Mouse (Mus musculus) embryo, embryonic 11.5 days (tissue): ENCODE data around the gene Slc23a4.

Source experiments
- DNase-seq: peaks from one replicate; pipeline ENCODE4 v3.0.0-alpha.2; 2012; ENCODE audit warnings: low read depth, low spot score

Slc23a4 gene

DNA sequence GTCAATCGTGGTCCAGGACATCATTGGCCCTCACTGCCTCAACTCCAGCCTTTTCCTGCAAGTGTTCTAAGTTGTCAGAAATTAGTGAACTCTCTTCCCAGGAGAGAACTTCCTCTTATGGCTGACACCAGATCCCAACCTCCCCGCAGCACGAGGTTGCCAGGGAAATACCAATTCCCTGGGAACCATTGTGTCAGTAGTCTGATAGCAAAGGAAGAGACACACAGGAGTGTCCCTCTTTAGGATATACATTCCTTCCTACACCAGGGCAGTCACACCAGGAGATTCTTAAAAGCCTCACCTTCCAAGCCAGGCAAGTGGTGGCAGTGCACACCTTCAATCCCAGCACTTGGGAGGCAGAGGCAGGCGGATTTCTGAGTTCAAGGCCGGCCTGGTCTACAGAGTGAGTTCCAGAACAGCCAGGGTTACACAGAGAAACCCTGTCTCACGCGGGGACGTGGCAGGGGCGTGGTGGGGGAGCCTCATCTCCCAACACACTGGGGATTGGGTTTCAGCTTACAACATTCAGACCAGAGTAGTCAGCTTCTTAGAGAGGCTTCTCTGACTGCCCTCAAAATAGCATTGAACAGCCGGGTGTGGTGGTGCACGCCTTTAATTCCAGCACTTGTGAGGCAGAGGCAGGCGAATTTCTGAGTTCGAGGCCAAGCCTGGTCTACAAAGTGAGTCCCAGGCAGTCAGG lies 74.7 kb downstream of the Slc23a4 start:
- DNase-seq = no peak

DNA sequence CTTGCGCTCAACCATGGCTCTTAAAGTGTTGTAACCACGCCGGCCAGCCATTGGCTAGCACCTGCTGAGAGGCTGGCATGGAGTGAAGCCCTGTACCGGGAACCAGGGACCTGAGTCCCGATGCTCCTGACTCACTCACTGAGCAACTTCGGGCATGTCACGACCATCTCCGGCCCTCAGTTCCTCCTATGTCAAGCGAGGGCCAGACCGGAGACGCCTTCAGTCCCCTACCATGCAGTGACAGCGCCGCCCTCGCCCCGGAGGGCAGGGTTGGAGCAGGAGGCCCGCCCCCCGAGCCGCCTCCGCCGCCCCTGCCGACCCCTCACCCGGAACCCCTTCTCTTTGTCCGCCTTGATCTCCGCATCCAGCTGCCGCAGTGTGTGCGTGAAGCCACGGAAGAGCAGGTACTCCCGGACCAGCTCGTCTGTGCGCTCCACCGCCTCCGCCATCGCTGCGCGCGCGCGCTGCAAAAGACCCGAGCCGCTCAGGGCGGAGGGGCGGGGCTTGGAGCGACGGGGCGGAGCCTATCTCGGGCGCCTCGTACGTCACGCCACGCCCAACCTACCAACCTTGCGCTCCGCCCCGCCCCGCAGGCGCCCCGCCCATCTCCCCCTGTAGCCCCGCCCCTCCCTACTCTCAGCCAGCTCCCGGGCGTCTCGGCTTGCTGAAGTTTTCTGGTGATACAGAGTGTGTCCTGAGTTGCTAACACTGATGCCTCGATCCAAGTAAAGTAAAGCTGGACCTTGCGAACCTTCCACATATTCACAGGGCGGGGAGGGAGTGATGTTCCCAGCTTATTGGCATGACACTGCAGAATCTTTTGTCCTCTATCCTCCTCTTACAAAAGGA lies 77.6 kb downstream of the Slc23a4 start, which contains the start of gene Wdr91:
TSS of gene Wdr91 (minus strand) at position 506 of the 849 bp plus-strand sequence.
- peak; percentile 90 for DNase-seq

DNA sequence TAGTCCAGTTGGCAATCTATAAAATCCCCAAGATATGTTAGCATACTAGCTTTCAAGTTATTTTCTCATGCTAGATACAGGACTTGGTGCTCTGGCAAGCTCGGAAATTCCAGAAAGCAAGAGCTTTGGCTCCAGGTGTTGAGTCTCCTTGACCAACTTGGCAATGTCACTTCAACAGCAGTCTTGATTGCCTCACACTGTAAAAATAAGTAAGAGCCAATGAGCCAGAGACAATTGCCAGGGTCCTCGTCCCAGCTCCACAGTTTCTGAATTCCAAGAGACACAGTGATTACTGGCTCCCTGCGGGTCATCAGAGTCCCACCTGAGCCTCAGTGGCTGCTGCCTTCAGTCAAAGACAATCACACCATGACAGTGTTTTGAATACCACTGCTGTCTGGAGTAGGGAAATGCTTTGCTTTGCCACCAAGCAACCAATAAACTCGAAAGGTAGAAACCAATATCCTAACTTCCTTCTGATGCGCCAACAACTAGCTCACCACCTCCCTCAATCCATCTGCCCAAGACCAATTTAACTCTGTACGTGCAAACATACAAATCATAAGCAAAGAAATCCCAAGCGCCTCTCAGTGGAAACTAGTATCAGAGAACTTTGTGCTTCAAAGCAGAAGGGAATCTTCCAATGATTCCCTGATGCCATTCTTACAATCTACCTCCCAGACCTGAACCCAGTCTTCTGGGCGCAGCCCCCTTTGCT lies 78.4 kb downstream of the Slc23a4 start:
- no peak for DNase-seq

DNA sequence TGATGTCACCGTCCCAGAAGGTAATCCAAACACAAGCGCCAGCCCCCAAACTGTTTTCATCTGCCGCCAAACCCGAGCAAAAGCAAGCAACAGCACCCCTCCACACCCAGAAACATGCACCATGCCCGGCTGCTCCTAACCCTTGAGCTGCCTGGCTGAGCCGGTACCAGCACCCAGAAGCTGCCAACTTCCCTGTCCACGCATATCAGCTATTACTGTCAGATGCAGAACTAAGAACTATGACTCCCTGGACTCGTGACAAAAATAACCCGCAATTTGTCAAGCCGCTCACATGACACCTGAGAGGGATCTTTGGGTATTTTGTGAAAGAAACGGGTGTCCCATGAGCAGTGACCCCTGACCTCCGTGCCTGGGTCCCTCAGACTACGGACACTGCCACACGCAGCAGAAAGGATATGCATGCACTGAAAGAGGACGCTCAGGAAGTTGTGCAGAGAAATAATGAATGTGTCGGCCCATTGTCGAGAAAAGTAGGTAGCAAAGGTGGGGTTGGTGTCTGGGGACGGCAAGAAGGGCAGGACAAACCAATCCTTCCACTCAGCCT lies 80.4 kb downstream of the Slc23a4 start:
- no peak for DNase-seq

DNA sequence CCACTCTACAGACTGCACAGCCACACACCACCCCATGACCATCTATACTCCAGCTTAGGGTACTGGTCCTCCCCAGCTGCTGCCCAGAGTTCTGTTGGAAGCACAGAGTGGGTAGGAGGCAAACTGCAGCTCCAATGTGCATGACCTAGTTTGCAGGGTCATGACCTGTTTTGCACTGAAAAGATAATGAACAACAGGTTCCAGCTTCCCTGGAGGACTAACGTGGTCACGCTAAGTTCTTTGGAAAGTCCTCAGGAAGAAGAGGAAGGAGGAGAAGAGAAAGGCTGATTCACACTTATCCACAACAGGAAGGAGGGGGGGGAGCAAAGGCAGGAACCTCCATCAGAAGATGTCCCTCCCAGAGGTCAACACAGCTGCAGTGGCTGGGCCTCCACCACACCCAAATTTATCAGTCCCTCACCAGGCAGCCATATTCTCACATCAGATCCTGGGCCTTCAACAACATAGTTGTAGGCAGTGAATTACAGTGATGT lies 81.0 kb downstream of the Slc23a4 start:
- no peak for DNase-seq

DNA sequence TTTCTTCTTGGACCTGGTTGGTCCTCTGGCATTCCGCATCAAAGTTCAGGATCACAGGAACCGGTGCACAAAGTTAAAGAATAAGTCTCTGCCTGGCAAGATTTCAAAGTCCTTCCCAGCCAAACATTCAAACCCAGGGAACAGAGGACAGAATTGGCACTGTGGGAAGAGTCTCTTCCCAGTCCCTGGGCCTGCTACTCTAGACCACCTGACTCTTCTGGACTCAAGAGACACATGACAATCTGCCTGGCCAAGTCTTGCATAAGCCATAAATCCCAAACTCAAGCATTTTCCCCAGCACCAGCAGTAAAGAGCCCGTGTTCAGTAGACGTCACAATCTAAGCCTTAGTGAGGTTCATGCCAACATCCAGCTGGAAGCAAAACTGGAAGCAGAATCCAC lies 81.5 kb downstream of the Slc23a4 start:
- no peak for DNase-seq

DNA sequence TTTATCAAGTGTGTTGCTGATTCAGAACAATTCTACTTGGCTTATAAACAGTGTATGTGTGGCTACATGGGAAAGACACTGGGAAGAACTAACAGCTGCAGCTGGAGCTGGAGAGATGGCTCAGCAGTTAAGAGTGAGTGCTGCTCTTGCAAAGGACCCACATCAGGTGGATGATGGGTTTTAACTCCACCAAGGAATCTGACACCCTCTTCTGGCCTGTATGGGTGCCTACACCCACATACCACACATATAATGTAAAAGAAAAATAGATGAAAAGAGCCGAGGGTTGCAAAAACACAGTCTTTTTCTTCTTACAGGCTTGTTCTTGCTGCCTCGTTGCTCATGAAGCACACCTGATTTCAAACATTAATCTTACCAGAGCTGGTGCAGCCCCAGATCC lies 82.1 kb downstream of the Slc23a4 start:
- no peak for DNase-seq

DNA sequence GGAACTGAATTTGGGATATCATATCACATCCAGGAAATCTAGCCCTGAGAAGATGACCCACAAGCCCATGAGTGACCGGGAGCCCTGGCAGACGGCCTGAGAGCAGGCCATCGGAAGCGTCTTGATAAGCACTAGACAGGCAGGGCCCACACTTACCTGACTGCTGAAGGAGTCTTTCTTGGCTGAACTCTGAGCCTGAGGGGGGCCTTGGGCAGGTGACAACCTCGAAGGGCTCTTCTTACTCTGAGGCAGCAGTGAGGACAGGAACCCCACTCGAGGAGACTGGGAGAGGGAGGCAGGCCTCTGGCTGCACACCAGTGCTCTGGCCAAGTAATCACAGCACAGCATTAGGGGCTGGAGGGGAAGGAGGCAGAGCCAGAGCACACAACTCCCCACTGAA lies 83.8 kb downstream of the Slc23a4 start:
- DNase-seq = no peak

DNA sequence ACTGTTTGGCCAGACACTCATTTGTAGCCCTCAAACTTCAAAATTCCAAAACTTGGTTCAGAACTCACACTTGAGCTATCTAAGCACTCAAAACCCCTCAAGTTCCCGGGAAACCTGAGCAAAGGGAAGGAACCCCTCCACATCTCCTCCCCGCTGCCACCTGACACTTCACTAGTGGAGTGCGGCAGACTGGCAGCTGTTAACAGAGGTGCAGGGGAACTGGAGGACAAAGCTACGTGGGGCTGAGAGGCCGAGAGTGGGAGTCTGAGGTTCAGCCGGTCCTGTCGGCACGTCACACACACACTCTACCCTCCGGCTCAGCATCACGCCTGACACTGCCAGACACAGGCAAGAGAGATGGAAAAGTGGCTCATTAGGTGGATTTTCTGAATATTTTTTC lies 84.4 kb downstream of the Slc23a4 start:
- DNase-seq = no peak

DNA sequence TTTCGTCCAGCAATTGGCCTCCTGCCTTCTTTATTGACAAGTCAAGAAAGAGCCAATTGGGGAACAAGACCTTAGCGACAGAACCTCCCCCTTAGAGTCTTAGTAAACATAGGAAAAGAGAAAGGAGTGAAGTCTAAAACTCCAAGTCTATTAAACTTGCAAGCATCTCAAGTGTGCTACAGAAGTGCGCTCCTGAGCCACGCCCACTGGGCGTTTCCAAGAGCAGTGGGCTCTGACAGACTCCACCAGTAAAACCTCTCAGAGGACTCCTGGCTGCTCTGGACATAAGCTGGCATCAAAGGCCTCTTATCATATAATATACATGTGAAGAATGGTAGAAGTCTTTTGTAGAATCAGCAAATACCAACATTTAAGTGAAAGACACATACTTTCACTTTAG lies 84.8 kb downstream of the Slc23a4 start:
- no peak for DNase-seq

DNA sequence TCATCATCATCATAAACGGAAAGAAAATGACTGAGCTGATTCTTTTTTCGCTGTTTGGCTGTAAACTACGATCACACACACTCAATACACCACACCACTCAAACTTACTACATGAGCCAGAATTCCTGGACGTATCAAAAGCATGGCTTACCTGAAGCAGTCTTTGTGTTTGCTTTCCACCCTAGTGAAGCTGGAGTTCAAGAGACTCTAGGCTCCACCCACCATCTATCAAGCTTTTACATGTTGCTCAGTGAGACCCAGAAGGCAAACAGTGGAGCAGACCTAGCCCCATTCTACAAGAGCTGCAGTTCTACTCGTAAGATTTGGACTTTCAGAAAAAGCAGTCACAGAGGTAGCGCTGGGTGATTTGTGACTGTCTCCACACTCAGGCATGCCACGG lies 85.6 kb downstream of the Slc23a4 start:
- DNase-seq = no peak

DNA sequence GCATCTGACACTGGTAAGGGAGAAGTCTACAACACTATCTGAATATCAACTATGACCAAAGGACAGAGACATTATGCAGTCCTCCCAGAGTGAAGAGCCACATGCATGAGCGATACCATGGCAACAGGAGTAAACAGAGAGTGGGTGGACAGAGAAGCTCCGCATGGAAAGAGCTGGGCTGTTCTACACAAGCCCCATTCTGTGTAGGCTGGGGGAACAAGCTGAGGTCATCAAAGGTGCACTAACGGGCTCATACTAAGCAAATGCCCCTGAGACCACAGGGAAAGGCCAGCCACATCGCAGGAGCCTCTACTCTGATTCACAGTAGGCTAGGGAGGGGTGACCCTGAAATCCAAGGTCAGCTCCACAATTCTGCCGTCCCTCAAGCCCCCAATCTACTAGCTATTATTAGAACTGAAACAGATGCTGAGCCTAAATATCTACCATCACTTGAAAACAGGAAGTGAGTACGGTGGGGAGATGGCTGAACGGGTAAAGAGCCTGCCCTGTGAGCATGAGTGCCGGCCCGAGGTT lies 86.2 kb downstream of the Slc23a4 start:
- DNase-seq = no peak

DNA sequence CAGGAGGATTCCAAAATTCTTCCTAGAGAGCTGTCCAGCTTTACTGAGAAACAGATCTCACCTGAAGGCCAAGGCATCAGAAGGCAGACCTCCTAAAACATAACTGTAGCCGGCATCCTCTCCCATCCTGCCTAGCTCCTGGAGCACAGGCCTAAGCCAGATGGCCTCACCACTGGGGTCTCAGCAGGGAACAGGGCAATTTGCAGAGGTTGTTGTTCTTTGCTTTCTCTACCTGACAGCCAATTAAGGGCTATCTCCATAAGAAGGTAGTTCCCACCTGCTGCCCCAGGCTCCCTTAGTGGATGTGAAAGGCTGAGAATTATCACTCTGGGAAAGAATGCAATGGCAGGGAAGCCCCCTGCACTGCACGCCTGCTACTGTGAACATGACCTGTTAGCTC lies 87.2 kb downstream of the Slc23a4 start:
- DNase-seq = no peak

DNA sequence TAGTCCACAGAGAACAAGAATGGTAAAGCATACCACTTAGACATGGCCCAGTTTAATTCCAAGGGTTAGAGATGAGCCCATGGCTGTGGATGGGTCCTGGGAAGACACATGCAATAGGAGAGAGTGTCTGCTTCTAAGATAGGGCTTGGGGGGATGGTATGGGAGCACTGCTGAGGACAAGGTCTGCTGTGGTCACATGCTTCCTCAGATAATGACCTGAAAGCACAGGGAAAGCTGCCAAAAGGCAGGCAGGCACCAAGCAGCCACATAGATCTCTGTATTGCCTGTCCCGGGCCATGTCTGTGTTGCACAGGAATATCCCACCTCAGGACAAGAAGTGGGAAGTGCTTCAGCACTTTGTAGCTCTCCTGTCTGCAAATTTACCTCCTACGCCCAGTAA lies 89.1 kb downstream of the Slc23a4 start:
- DNase-seq = no peak

DNA sequence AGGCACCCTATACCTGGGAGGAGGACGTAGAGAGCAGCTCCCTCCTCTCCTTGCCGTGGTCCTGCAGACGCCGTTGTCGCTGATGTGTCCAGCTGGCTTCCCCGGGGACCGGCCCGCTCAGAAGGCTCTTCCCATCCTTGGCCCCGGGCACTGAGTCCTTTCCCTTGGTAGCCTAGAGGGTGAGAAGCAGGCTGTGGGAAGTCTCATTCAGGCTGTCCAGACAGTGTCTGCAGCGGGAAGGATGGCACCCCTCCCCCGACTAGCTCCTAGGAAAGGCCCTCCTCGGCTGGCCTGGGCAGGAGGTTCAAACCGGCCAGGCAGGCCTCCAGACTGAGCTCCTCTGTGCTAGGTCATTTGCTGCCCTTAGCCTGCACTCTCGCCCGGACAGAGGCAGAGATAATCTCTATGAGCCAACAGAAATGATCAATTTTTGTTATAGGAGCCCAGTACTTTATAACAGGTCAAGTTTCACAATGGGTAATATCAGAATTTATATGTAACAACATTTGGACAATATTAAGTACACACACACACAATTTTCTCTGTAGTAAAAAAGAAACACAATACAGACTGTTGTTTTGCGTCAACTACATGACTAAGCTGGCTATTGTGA lies 91.9 kb downstream of the Slc23a4 start:
- no peak for DNase-seq

DNA sequence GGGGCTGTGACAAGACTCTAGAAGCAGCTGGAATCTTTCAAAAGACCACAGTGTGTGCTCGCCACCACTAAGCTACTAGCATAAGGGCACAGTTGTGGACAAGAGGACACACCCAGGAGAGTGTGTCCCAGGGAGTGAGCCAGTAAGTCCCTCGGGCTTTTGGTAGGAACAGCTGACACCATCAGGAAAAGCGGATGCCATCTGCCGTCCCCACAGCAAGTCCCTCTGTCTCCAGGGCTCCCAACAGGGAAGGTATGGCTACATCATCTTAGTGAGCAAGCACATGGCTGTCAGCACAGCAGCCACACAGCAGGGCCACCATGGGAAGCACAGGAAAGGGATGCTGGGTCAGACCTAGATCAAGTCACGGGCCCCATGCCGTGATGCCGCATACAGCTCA lies 92.6 kb downstream of the Slc23a4 start:
- no peak for DNase-seq
